Mouse (Mus musculus) spleen, adult 2 months (tissue): Measurements from ENCODE around the gene Oaz1. TPM values are rescaled to one million over a fixed set of nuclear protein-coding genes. Genes with fewer than 3 reads are reported as not detected.

ENCODE experiments used
- DNase-seq, 2 experiments: peaks; one replicate each; pipeline versions ENCODE4 v3.0.0 to v3.0.0-alpha.2; 2012 to 2021; ENCODE audit warnings: low spot score in 2 of 2, low read depth in 1 of 2
- H3K27ac ChIP-seq: fragments of 200-500 bp; 2 replicates; pipeline ENCODE4 v1.5.1; 2012; ENCODE audit warnings: low read length, inconsistent platforms; ENCODE audit not compliant: insufficient read depth
- H3K27me3 ChIP-seq: fragments of 200-500 bp; 2 replicates; pipeline ENCODE4 v1.6.1; 2012; ENCODE audit warnings: mild to moderate bottlenecking, moderate library complexity, low read length, inconsistent platforms; ENCODE audit not compliant: control insufficient read depth, insufficient read depth
- H3K36me3 ChIP-seq: fragments of 200-500 bp; 2 replicates; pipeline ENCODE4 v1.6.1; 2012; ENCODE audit warnings: mild to moderate bottlenecking, low read length, inconsistent platforms; ENCODE audit not compliant: control insufficient read depth, insufficient read depth
- H3K4me1 ChIP-seq: fragments of 200-500 bp; 2 replicates; pipeline ENCODE4 v1.6.1; 2011; ENCODE audit warnings: inconsistent platforms; ENCODE audit not compliant: control insufficient read depth, insufficient read depth, insufficient read length
- H3K4me3 ChIP-seq: fragments of 200-500 bp; 2 replicates; pipeline ENCODE4 v1.5.1; 2011; ENCODE audit warnings: mild to moderate bottlenecking, inconsistent platforms; ENCODE audit not compliant: insufficient read depth, insufficient read length; ENCODE audit errors: extremely low read depth
- CTCF ChIP-seq: fragments of 200-500 bp; IDR thresholded peaks from 2 replicates; pipeline ENCODE4 v1.5.1; 2011; ENCODE audit warnings: mild to moderate bottlenecking, inconsistent platforms; ENCODE audit not compliant: insufficient read depth, insufficient read length, insufficient replicate concordance; ENCODE audit errors: extremely low read depth
- POLR2A ChIP-seq: fragments of 200-500 bp; IDR thresholded peaks from 2 replicates; pipeline ENCODE4 v1.6.1; 2011; ENCODE audit warnings: low read depth, low read length, inconsistent platforms
- WGBS: fragments of 180-500 bp; shearing (Covaris S2); methylation state at CpG from one replicate; pipeline ENCODE4 v1.1.7; 2018; 5-methylcytosine and 5-hydroxymethylcytosine counted together
- polyA plus RNA-seq: library from polyadenylated mRNA; depleted of rRNA; stranded (reverse); fragments of >200 nt; gene quantifications from 2 replicates; pipeline ENCODE4 v1.2.3, GENCODE M21; 2012

The Oaz1 gene
- polyA plus RNA-seq, 1 experiment, result 730 TPM

- 18% methylated on average over 9 of the region's 9 CpGs for WGBS
- H3K4me3 ChIP-seq, result no peak overlapping the region
- TF ChIP-seq POLR2A, result no peak
- no peak for TF ChIP-seq CTCF
- H3K27ac ChIP-seq, result no peak overlapping the region
- peaks cover 15% of the 10 kb centered on the region for H3K36me3 ChIP-seq
- H3K27me3 ChIP-seq, result no peaks in the 10 kb centered on the region
- DNase-seq, result peak in 1 of 2 experiments; percentile 45
- H3K4me1 ChIP-seq, result peaks cover 3% of the 10 kb centered on the region
Observed at GRCm38 (mm10) chr10:80831136-80831535, 4.7 kb downstream of the Oaz1 start.

GRCm38 (mm10) chr10:80832818-80833217 is 6.4 kb downstream of the Oaz1 start:
- peaks cover 15% of the 10 kb centered on the region for H3K36me3 ChIP-seq
- no peaks in the 10 kb centered on the region for H3K27me3 ChIP-seq
- 86% methylated on average over 7 of the region's 7 CpGs for WGBS
- peaks cover 2% of the 10 kb centered on the region for H3K4me1 ChIP-seq
- no peak overlapping the region for H3K27ac ChIP-seq
- TF ChIP-seq POLR2A (no peak), CTCF (no peak)
- H3K4me3 ChIP-seq, result no peak overlapping the region
- no peak for DNase-seq

- TF ChIP-seq POLR2A (no peak), CTCF (no peak)
- no peaks in the 10 kb centered on the region for H3K36me3 ChIP-seq
- no peaks in the 10 kb centered on the region for H3K27me3 ChIP-seq
- no peaks in the 10 kb centered on the region; the same call in 1 of the 2 replicates for H3K4me1 ChIP-seq
- WGBS, result 77% methylated on average over 30 of the region's 30 CpGs
- DNase-seq, result no peak
- H3K27ac ChIP-seq, result no peak overlapping the region
- H3K4me3 ChIP-seq, result no peak overlapping the region
Observed at GRCm38 (mm10) chr10:80835617-80836016, 9.2 kb downstream of the Oaz1 start.

- Histone ChIP-seq H3K4me3 (no peak overlapping the region), H3K4me1 (no peaks in the 10 kb centered on the region; the same call in 1 of the 2 replicates), H3K27me3 (no peaks in the 10 kb centered on the region), H3K27ac (no peak overlapping the region), H3K36me3 (no peaks in the 10 kb centered on the region)
- TF ChIP-seq CTCF (no peak), POLR2A (no peak)
- 49% methylated on average over 7 of the region's 7 CpGs for WGBS
- no peak for DNase-seq
Observed at GRCm38 (mm10) chr10:80836949-80837379, 10.5 kb downstream of the Oaz1 start.

- Histone ChIP-seq H3K27ac (no peak overlapping the region), H3K36me3 (no peaks in the 10 kb centered on the region), H3K27me3 (no peaks in the 10 kb centered on the region), H3K4me1 (no peaks in the 10 kb centered on the region; the same call in 1 of the 2 replicates), H3K4me3 (no peak overlapping the region)
- no peak for DNase-seq
- WGBS, result 65% methylated on average over 2 of the region's 2 CpGs
- TF ChIP-seq POLR2A (no peak), CTCF (no peak)
Observed at GRCm38 (mm10) chr10:80837827-80838226, 11.4 kb downstream of the Oaz1 start.

- 86% methylated on average over 2 of the region's 2 CpGs for WGBS
- peaks cover 4% of the 10 kb centered on the region; the same call in 1 of the 2 replicates for H3K27me3 ChIP-seq
- TF ChIP-seq CTCF, result no peak
- TF ChIP-seq POLR2A, result no peak
- H3K4me3 ChIP-seq, result no peak overlapping the region
- no peaks in the 10 kb centered on the region for H3K36me3 ChIP-seq
- DNase-seq, result no peak
- no peaks in the 10 kb centered on the region; the same call in 1 of the 2 replicates for H3K4me1 ChIP-seq
- H3K27ac ChIP-seq, result no peak overlapping the region
Observed at GRCm38 (mm10) chr10:80838346-80838912, 12.0 kb downstream of the Oaz1 start.

- 72% methylated on average over 6 of the region's 6 CpGs for WGBS
- Histone ChIP-seq H3K27me3 (peaks cover 6% of the 10 kb centered on the region; the same call in 1 of the 2 replicates), H3K4me1 (no peaks in the 10 kb centered on the region), H3K4me3 (no peak overlapping the region), H3K36me3 (no peaks in the 10 kb centered on the region), H3K27ac (no peak overlapping the region)
- DNase-seq, result no peak
- no peak for TF ChIP-seq POLR2A
- TF ChIP-seq CTCF, result no peak
Observed at GRCm38 (mm10) chr10:80839848-80840247, 13.4 kb downstream of the Oaz1 start.
